9 mouse cellular contexts compared by ENCODE assay signal in the genomic region with DNA sequence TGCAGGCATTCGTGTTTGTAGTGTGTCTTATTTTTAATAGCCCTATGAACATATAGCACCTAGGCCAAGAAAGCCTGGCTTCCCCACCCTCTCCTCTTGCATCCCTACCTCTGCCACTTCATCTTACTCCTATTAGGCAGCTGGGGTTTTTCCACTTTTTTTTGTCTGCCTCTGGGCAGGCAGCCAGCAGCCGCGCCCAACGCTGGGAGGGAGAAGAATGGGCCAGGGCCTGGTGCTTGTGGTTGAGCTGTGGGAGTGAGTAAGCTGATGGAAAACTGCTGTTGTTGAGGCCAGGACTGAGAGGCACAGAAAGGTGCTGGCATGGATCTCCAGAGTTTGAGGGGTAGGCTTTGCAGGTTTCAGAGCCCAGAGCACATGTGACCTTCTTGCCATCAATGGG. TPM values are rescaled to one million over a fixed set of nuclear protein-coding genes. Genes with fewer than 3 reads are reported as not detected.
DNase-seq lines count a peak whose midpoint lies in the region; ATAC-seq and TF ChIP-seq lines count a peak whose summit lies in the region.
"Had no signal": no experiment of that assay in that cellular context is flagged by ENCODE, and none has a peak within 500 bp of the region (broad histone marks: within the 10 kb centered on the region; RNA-seq: fewer than 3 reads in every experiment).

No protein-coding gene starts in this region.

- 30% methylated on average over 4 of the region's 4 CpGs for WGBS in spleen, adult 2 months
- 18% methylated on average over 4 of the region's 4 CpGs for WGBS in embryonic facial prominence, embryonic 13.5 days
- WGBS in kidney, embryonic 14.5 days, result 58% methylated on average over 4 of the region's 4 CpGs

- no peak for TF ChIP-seq CTCF in spleen, adult 2 months (IDR thresholded peaks at IDR 0.05; ENCODE audit: extremely low read depth, insufficient read depth, insufficient read length, insufficient replicate concordance)

- no peak overlapping the region for H3K27ac ChIP-seq in spleen, adult 2 months (ENCODE audit: insufficient read depth, low read length)
- H3K27ac ChIP-seq in embryonic facial prominence, embryonic 13.5 days, result peak overlapping the region; percentile 97
- peak overlapping the region; percentile 55 for H3K27ac ChIP-seq in kidney, embryonic 14.5 days (ENCODE audit: low read depth, low read length)

- no peaks in the 10 kb centered on the region for H3K27me3 ChIP-seq in spleen, adult 2 months (ENCODE audit: control insufficient read depth, insufficient read depth, low read length)
- no peaks in the 10 kb centered on the region for H3K27me3 ChIP-seq in embryonic facial prominence, embryonic 13.5 days
- H3K27me3 ChIP-seq in kidney, embryonic 14.5 days (ENCODE audit: control insufficient read depth, insufficient read depth, low read length), result no peaks in the 10 kb centered on the region

- no peaks in the 10 kb centered on the region for H3K36me3 ChIP-seq in spleen, adult 2 months (ENCODE audit: control insufficient read depth, insufficient read depth, low read length)
- H3K36me3 ChIP-seq in embryonic facial prominence, embryonic 13.5 days, result no peaks in the 10 kb centered on the region
- H3K36me3 ChIP-seq in kidney, embryonic 14.5 days (ENCODE audit: control insufficient read depth, insufficient read depth, low read length), result no peaks in the 10 kb centered on the region

- ATAC-seq in embryonic facial prominence, embryonic 13.5 days (ENCODE audit: insufficient number of reproducible peaks, insufficient read depth, low FRiP score, low TSS enrichment, low read depth), result peak; percentile 83
- ATAC-seq in kidney, embryonic 14.5 days (ENCODE audit: low FRiP score, low TSS enrichment), result peak; percentile 69

- no peak for DNase-seq in spleen, adult 2 months (ENCODE audit: low read depth in 1 of 2, low spot score in 2 of 2)
- DNase-seq in spleen, postnatal 14 days (ENCODE audit: low spot score in 2 of 2), result no peak
- DNase-seq in heart, adult 8-10 months (ENCODE audit: low spot score), result peak; percentile 88
- DNase-seq in lung, postnatal 14 days, result peak; percentile 81
- DNase-seq in testis, postnatal 14 days (ENCODE audit: low spot score), result peak; percentile 52
- no peak for DNase-seq in cerebellum, adult 8-10 months

- H3K4me3 ChIP-seq in spleen, adult 2 months (ENCODE audit: extremely low read depth, insufficient read depth, insufficient read length), result 0 out of 2 replicates have a peak overlapping the region, but pooled peaks have one; percentile 1
- H3K4me3 ChIP-seq in embryonic facial prominence, embryonic 13.5 days, result no peak overlapping the region
- H3K4me3 ChIP-seq in kidney, embryonic 14.5 days (ENCODE audit: low read length), result no peak overlapping the region

- no peak for TF ChIP-seq POLR2A in spleen, adult 2 months (IDR thresholded peaks at IDR 0.05; ENCODE audit: low read depth, low read length)

- no peaks in the 10 kb centered on the region for H3K9me3 ChIP-seq in embryonic facial prominence, embryonic 13.5 days
- no peaks in the 10 kb centered on the region for H3K9me3 ChIP-seq in kidney, embryonic 14.5 days (ENCODE audit: control insufficient read depth, low read length)

- H3K9ac ChIP-seq in embryonic facial prominence, embryonic 13.5 days, result no peak overlapping the region
- H3K9ac ChIP-seq in kidney, embryonic 14.5 days (ENCODE audit: low read depth, low read length), result no peak overlapping the region

- peak overlapping the region; percentile 33 for H3K4me2 ChIP-seq in embryonic facial prominence, embryonic 13.5 days
- H3K4me2 ChIP-seq in kidney, embryonic 14.5 days (replicated peaks; ENCODE audit: low read depth, low read length), result no peak overlapping the region

- H3K4me1 ChIP-seq in spleen, adult 2 months (ENCODE audit: control insufficient read depth, insufficient read depth, insufficient read length), result peaks cover 11% of the 10 kb centered on the region; the same call in 1 of the 2 replicates
- peaks cover 58% of the 10 kb centered on the region for H3K4me1 ChIP-seq in embryonic facial prominence, embryonic 13.5 days
- H3K4me1 ChIP-seq in kidney, embryonic 14.5 days (ENCODE audit: control insufficient read depth, insufficient read depth, low read length), result peaks cover 18% of the 10 kb centered on the region; the same call in 1 of the 2 replicates

RNA-seq across cellular contexts. Expression of a gene that starts 0.8 kb away (rescaled TPM):
- polyA plus RNA-seq in spleen, adult 2 months (2012; rRNA removed), result 43.5 and 68.3 TPM in 2 replicates
- polyA plus RNA-seq in embryonic facial prominence, embryonic 13.5 days (2015; fragmentation: Nextera tagmentation; extraction: Ambion mirVana), result 18.8 and 19.2 TPM in 2 replicates
- total RNA-seq in heart, adult 8-10 months (2022), result 10 to 100 TPM in 2 of 4 experiments, 1 to 10 TPM in 2; 5.9 to 16.2 (median 9.5) TPM
- polyA plus RNA-seq in kidney, embryonic 14.5 days (2014; fragmentation: Nextera tagmentation; extraction: Ambion mirVana), result 2.7 and 3.9 TPM in 2 replicates

RNA-seq across cellular contexts. Expression of a gene that starts 2.7 kb away (rescaled TPM):
- polyA plus RNA-seq in spleen, adult 2 months (2012; rRNA removed), result not detected in 2 replicates
- not detected in 2 replicates for polyA plus RNA-seq in embryonic facial prominence, embryonic 13.5 days (2015; fragmentation: Nextera tagmentation; extraction: Ambion mirVana)
- total RNA-seq in heart, adult 8-10 months (2022), result not detected
- polyA plus RNA-seq in kidney, embryonic 14.5 days (2014; fragmentation: Nextera tagmentation; extraction: Ambion mirVana), result not detected in 2 replicates
- polyA plus RNA-seq: liver, embryonic 16.5 days had no signal

RNA-seq across cellular contexts. Expression of a gene that starts 3.9 kb away (rescaled TPM):
- not detected in 2 replicates for polyA plus RNA-seq in spleen, adult 2 months (2012; rRNA removed)
- not detected in 2 replicates for polyA plus RNA-seq in embryonic facial prominence, embryonic 13.5 days (2015; fragmentation: Nextera tagmentation; extraction: Ambion mirVana)
- total RNA-seq in heart, adult 8-10 months (2022), result not detected
- 0.56 TPM in 1 of 2 replicates, not detected in the other for polyA plus RNA-seq in kidney, embryonic 14.5 days (2014; fragmentation: Nextera tagmentation; extraction: Ambion mirVana)
- polyA plus RNA-seq: liver, embryonic 16.5 days had no signal

RNA-seq across cellular contexts. Expression of a gene that starts 8.3 kb away (rescaled TPM):
- polyA plus RNA-seq in spleen, adult 2 months (2012; rRNA removed), result 90.6 and 121 TPM in 2 replicates
- polyA plus RNA-seq in embryonic facial prominence, embryonic 13.5 days (2015; fragmentation: Nextera tagmentation; extraction: Ambion mirVana), result 89.9 and 97.9 TPM in 2 replicates
- 10 to 100 TPM; 54.7 to 77.4 (median 69.0) TPM for total RNA-seq in heart, adult 8-10 months (2022)
- polyA plus RNA-seq in kidney, embryonic 14.5 days (2014; fragmentation: Nextera tagmentation; extraction: Ambion mirVana), result 115 and 148 TPM in 2 replicates

RNA-seq across cellular contexts. Expression of a gene that starts 14.4 kb away (rescaled TPM):
- polyA plus RNA-seq in spleen, adult 2 months (2012; rRNA removed), result not detected in 2 replicates
- not detected in 2 replicates for polyA plus RNA-seq in embryonic facial prominence, embryonic 13.5 days (2015; fragmentation: Nextera tagmentation; extraction: Ambion mirVana)
- total RNA-seq in heart, adult 8-10 months (2022), result not detected
- polyA plus RNA-seq in kidney, embryonic 14.5 days (2014; fragmentation: Nextera tagmentation; extraction: Ambion mirVana), result not detected in 2 replicates
- polyA plus RNA-seq: liver, embryonic 16.5 days had no signal

Comparison
In these comparisons a context has a peak if more than half of its experiments do, and no peak if none do; other contexts are left out.
1. DNase-seq: peak in heart, adult 8-10 months (single experiment), lung, postnatal 14 days (single experiment) and testis, postnatal 14 days (single experiment); none in spleen, adult 2 months (0 of 2), spleen, postnatal 14 days (0 of 2) and cerebellum, adult 8-10 months (single experiment).